Mouse (Mus musculus) limb, embryonic 14.5 days (tissue): ENCODE results near the gene Osbpl3. TPM values are rescaled to one million over a fixed set of nuclear protein-coding genes. Genes with fewer than 3 reads are reported as not detected.

Experiments
- ATAC-seq: fragments of 200-750 bp; cut with Nextera tagmentation; 2 replicates; pipeline ENCODE4 v1.8.0; 2017; ENCODE audit warnings: low read depth, moderate number of reproducible peaks, moderate TSS enrichment; ENCODE audit not compliant: low FRiP score
- DNase-seq: peaks from one replicate; pipeline ENCODE4 v3.0.0-alpha.2; 2015; ENCODE audit warnings: low spot score
- H3K27ac ChIP-seq: fragments of 300-500 bp; sonication (generic); replicated peaks from 2 replicates; pipeline ENCODE4 v1.5.1; 2014; ENCODE audit warnings: low read depth, mild to moderate bottlenecking, low read length, moderate library complexity, mixed read lengths
- H3K27me3 ChIP-seq: fragments of 300-500 bp; sonication (generic); 2 replicates; pipeline ENCODE4 v1.6.1; 2014; ENCODE audit warnings: low read length, mixed read lengths; ENCODE audit not compliant: control insufficient read depth, insufficient read depth
- H3K36me3 ChIP-seq: fragments of 300-500 bp; sonication (generic); 2 replicates; pipeline ENCODE4 v1.6.1; 2014; ENCODE audit warnings: mild to moderate bottlenecking, low read length, moderate library complexity, mixed read lengths; ENCODE audit not compliant: control insufficient read depth, insufficient read depth
- H3K4me1 ChIP-seq: fragments of 300-500 bp; sonication (generic); 2 replicates; pipeline ENCODE4 v1.6.1; 2014; ENCODE audit warnings: antibody characterized with exemption, low read length, mixed read lengths; ENCODE audit not compliant: control insufficient read depth, insufficient read depth
- H3K4me2 ChIP-seq: fragments of 300-500 bp; sonication (generic); replicated peaks from 2 replicates; pipeline ENCODE4 v1.6.1; 2014; ENCODE audit warnings: low read depth, mild to moderate bottlenecking, low read length, moderate library complexity; ENCODE audit not compliant: severe bottlenecking
- H3K4me3 ChIP-seq: fragments of 300-500 bp; sonication (generic); replicated peaks from 2 replicates; pipeline ENCODE4 v1.5.1; 2014; ENCODE audit warnings: low read length
- H3K9ac ChIP-seq: fragments of 300-500 bp; sonication (generic); 2 replicates; pipeline ENCODE4 v1.6.1; 2014; ENCODE audit warnings: mild to moderate bottlenecking, low read depth, low read length, moderate library complexity; ENCODE audit not compliant: severe bottlenecking
- H3K9me3 ChIP-seq: fragments of 300-500 bp; sonication (generic); 2 replicates; pipeline ENCODE4 v1.6.1; 2016; ENCODE audit warnings: low read length; ENCODE audit not compliant: control insufficient read depth
- POLR2A ChIP-seq: fragments of 200-500 bp; IDR thresholded peaks from 2 replicates; pipeline ENCODE4 v1.8.0; 2012; ENCODE audit warnings: inconsistent platforms, mild to moderate bottlenecking, moderate library complexity, borderline replicate concordance; ENCODE audit not compliant: insufficient read depth, insufficient read length; ENCODE audit errors: extremely low read depth
- WGBS: fragments of 180-500 bp; shearing (Covaris S2); extraction: QIAGEN DNeasy Blood & Tissue Kit; methylation state at CpG from one replicate; pipeline ENCODE4 v1.1.7; 2014; 5-methylcytosine and 5-hydroxymethylcytosine counted together
- polyA plus RNA-seq, 2 experiments: library from polyadenylated mRNA; depleted of rRNA in 1 of 2; stranded (reverse) in 1 of 2; unstranded in 1 of 2; fragments of >200 nt; fragmentation: Nextera tagmentation in 1 of 2; extraction: Ambion mirVana in 1 of 2; gene quantifications; 2 replicates each; pipeline versions ENCODE4 v1.2.1 to v1.2.3; 2012 to 2014

Gene Osbpl3
- polyA plus RNA-seq, 2 experiments: 10.9 to 19.8 TPM

- Histone ChIP-seq H3K4me3 (no peak overlapping the region), H3K27ac (no peak overlapping the region), H3K9ac (no peak overlapping the region), H3K4me2 (no peak overlapping the region), H3K4me1 (no peaks in the 10 kb centered on the region), H3K27me3 (no peaks in the 10 kb centered on the region), H3K36me3 (no peaks in the 10 kb centered on the region), H3K9me3 (no peaks in the 10 kb centered on the region)
- no peak for TF ChIP-seq POLR2A
- ATAC-seq (no peak), DNase-seq (no peak)
- WGBS: 90% methylated on average over 4 of the region's 4 CpGs
Observed at GRCm38 (mm10) chr6:50291650-50292049, 164.4 kb downstream of the Osbpl3 start.

- Histone ChIP-seq H3K4me3 (no peak overlapping the region), H3K27me3 (no peaks in the 10 kb centered on the region), H3K36me3 (no peaks in the 10 kb centered on the region), H3K4me1 (no peaks in the 10 kb centered on the region), H3K4me2 (no peak overlapping the region), H3K9ac (no peak overlapping the region), H3K9me3 (no peaks in the 10 kb centered on the region), H3K27ac (no peak overlapping the region)
- DNase-seq (no peak), ATAC-seq (no peak)
- no peak for TF ChIP-seq POLR2A
- 48% methylated on average over 3 of the region's 3 CpGs for WGBS
Observed at GRCm38 (mm10) chr6:50286881-50287280, 169.1 kb downstream of the Osbpl3 start.

DNA sequence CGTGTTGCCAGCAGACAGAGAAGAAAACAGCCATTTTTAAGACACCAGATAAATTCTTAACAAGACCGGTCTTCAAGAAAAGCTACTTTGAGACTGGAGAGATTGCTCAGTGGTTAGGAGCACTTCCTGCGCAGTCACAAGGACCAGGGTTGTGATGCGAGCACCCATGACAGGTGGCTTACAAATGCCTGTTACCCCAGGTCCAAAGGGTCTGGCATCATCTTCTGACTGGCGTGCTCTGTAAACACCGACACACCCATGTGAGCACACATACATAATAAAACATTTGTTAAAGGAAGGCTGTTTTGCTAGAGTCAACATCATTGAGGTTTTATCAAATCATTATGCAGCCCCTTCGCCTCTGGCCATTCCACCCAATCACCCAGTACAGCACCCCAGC, 176.4 kb downstream of the Osbpl3 start:
- Histone ChIP-seq H3K36me3 (no peaks in the 10 kb centered on the region), H3K27ac (no peak overlapping the region), H3K9ac (no peak overlapping the region), H3K4me3 (no peak overlapping the region), H3K9me3 (no peaks in the 10 kb centered on the region), H3K4me2 (no peak overlapping the region), H3K4me1 (no peaks in the 10 kb centered on the region), H3K27me3 (no peaks in the 10 kb centered on the region)
- DNase-seq (no peak), ATAC-seq (no peak)
- no peak for TF ChIP-seq POLR2A
- 91% methylated on average over 7 of the region's 7 CpGs for WGBS

DNA sequence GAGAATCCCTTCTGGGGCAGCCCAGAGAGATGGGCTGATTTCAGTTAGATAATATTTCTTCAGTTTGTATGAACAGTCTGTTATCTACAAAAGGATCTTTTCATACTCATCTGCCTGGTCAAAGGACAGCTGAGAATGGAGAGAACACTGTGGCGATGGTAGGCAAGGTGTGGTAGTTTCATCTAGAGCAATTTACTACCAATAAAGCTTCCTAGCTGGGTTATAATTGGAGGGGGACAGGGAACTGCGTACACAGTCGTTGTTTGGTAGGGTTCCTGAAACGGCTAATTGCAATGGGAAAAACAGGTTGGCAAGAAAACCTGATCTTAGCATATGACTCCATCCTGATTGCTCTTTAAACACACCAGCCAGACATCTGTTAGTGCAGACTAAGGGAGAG, 182.1 kb downstream of the Osbpl3 start:
- Histone ChIP-seq H3K4me2 (no peak overlapping the region), H3K27me3 (no peaks in the 10 kb centered on the region), H3K4me1 (no peaks in the 10 kb centered on the region), H3K36me3 (no peaks in the 10 kb centered on the region), H3K4me3 (no peak overlapping the region), H3K27ac (no peak overlapping the region), H3K9me3 (no peaks in the 10 kb centered on the region), H3K9ac (no peak overlapping the region)
- no peak for ATAC-seq
- no peak for DNase-seq
- TF ChIP-seq POLR2A: no peak
- 48% methylated on average over 4 of the region's 4 CpGs for WGBS

DNA sequence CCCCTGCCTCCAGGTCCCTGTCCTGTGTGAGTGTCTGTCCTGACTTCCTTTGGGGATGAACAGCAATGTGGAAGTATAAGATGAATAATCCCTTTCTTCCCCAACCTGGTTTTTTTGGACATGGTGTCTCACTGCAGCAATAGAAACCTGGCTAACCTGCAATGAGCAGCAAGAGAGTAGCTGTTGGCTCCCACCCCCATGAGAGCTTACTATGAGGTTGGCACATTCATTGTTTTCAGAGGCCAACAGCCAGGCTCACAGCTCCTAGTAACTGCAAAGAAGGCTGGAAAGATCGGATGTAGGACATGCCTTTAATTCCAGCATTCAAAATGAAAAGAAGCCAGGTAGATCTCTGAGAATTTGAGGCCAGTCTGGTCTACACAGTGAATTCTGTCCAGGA, 182.6 kb downstream of the Osbpl3 start:
- Histone ChIP-seq H3K4me2 (no peak overlapping the region), H3K4me3 (no peak overlapping the region), H3K9ac (no peak overlapping the region), H3K9me3 (no peaks in the 10 kb centered on the region), H3K4me1 (no peaks in the 10 kb centered on the region), H3K36me3 (no peaks in the 10 kb centered on the region), H3K27ac (no peak overlapping the region), H3K27me3 (no peaks in the 10 kb centered on the region)
- WGBS: 70% methylated on average over 1 of the region's 1 CpGs
- no peak for TF ChIP-seq POLR2A
- ATAC-seq (no peak), DNase-seq (no peak)

GRCm38 (mm10) chr6:50263670-50264069, 192.3 kb downstream of the Osbpl3 start, which contains the start of gene Gsdme:
TSS of gene Gsdme (minus strand) at chr6:50263862.
- no peak within 1 kb of the TSS for H3K4me2 ChIP-seq
- ATAC-seq (no peak), DNase-seq (no peak)
- H3K4me3 ChIP-seq: no peak within 1 kb of the TSS
- no peaks in the 10 kb centered on the region for H3K27me3 ChIP-seq
- no peaks in the 10 kb centered on the region for H3K9me3 ChIP-seq
- H3K36me3 ChIP-seq: no peaks in the 10 kb centered on the region
- no peak within 1 kb of the TSS for H3K9ac ChIP-seq
- TF ChIP-seq POLR2A: no peak
- no peak within 1 kb of the TSS for H3K27ac ChIP-seq
- peaks cover 6% of the 10 kb centered on the region; the same call in 1 of the 2 replicates for H3K4me1 ChIP-seq
- 83% methylated on average over 6 of the region's 6 CpGs for WGBS
